Mouse (Mus musculus) MEL (cell line): ENCODE measurements at regions not wholly inside any gene's neighbourhood (a gene's known extent, or its start where the extent isn't known, plus 50 kb on each side); places are given as distances from the start of the nearest gene placed in this dataset.
A peak's percentile ranks its signal among the peaks of the same experiment; 100 is the strongest.

ENCODE experiments used
- DNase-seq: peaks from one replicate; pipeline ENCODE4 v3.0.0; 2011; ENCODE audit warnings: low read depth, low spot score
- H3K27ac ChIP-seq: 2 replicates; pipeline ENCODE4 v1.5.1; 2012; ENCODE audit warnings: low read depth, mild to moderate bottlenecking, control low read depth, low read length, moderate library complexity; ENCODE audit not compliant: control insufficient read depth
- H3K27me3 ChIP-seq, 2 experiments: fragments of 150-350 bp in 1 of 2; sonication (generic) in 1 of 2; 2 replicates each; pipeline ENCODE4 v1.6.1; 2012; ENCODE audit warnings: low read length in 2 of 2, mild to moderate bottlenecking in 2 of 2, improper control_type of control experiment in 1 of 2, moderate library complexity in 1 of 2; ENCODE audit not compliant: insufficient read depth in 2 of 2, control insufficient read depth in 1 of 2
- H3K36me3 ChIP-seq, 2 experiments: 2 replicates each; pipeline ENCODE4 v1.6.1; 2012 to 2014; ENCODE audit warnings: low read length in 2 of 2, improper control_type of control experiment in 1 of 2, inconsistent platforms in 1 of 2, mild to moderate bottlenecking in 1 of 2; ENCODE audit not compliant: insufficient read depth in 2 of 2, control insufficient read depth in 1 of 2
- H3K4me1 ChIP-seq, 2 experiments: fragments of 150-350 bp in 1 of 2; sonication (generic) in 1 of 2; 2 replicates each; pipeline ENCODE4 v1.6.1; 2012; ENCODE audit warnings: low read length in 2 of 2, improper control_type of control experiment in 1 of 2, mild to moderate bottlenecking in 1 of 2; ENCODE audit not compliant: insufficient read depth in 2 of 2, control insufficient read depth in 1 of 2
- H3K4me3 ChIP-seq, 2 experiments: fragments of 150-350 bp in 1 of 2; sonication (generic) in 1 of 2; 2 replicates each; pipeline ENCODE4 v1.5.1; 2012; ENCODE audit warnings: low read depth in 2 of 2, low read length in 2 of 2, mild to moderate bottlenecking in 2 of 2, moderate library complexity in 2 of 2, control low read depth in 1 of 2, improper control_type of control experiment in 1 of 2; ENCODE audit not compliant: control insufficient read depth in 1 of 2, insufficient read depth in 1 of 2
- H3K79me2 ChIP-seq: 2 replicates; pipeline ENCODE4 v1.6.1; 2012; ENCODE audit warnings: mild to moderate bottlenecking, low read length, moderate library complexity; ENCODE audit not compliant: control insufficient read depth, poor library complexity, insufficient read depth
- H3K9ac ChIP-seq: 2 replicates; pipeline ENCODE4 v1.6.1; 2012; ENCODE audit warnings: low read depth, mild to moderate bottlenecking, control low read depth, low read length, moderate library complexity; ENCODE audit not compliant: control insufficient read depth, poor library complexity, severe bottlenecking
- H3K9me3 ChIP-seq: fragments of 150-350 bp; sonication (generic); replicated peaks from 2 replicates; pipeline ENCODE4 v1.6.1; 2012; ENCODE audit warnings: mild to moderate bottlenecking, low read length, improper control_type of control experiment, moderate library complexity; ENCODE audit not compliant: insufficient read depth
- BHLHE40 ChIP-seq: IDR thresholded peaks from 2 replicates; pipeline ENCODE4 v1.6.1; 2012; ENCODE audit warnings: low read depth, mild to moderate bottlenecking, inconsistent platforms, low read length, improper control_type of control experiment, borderline replicate concordance
- CHD1 ChIP-seq: IDR thresholded peaks from 2 replicates; pipeline ENCODE4 v1.6.1; 2012; ENCODE audit warnings: low read depth, mild to moderate bottlenecking, inconsistent platforms, low read length, improper control_type of control experiment
- CHD2 ChIP-seq: IDR thresholded peaks from 2 replicates; pipeline ENCODE4 v1.6.1; 2011; ENCODE audit warnings: low read length, improper control_type of control experiment
- CTCF ChIP-seq, 3 experiments: IDR thresholded peaks in 2 of 3; conservative IDR thresholded peaks in 1 of 3; 2 replicates each; pipeline ENCODE4 v1.5.1; 2011 to 2012; ENCODE audit warnings: low read length in 3 of 3, low read depth in 2 of 3, mild to moderate bottlenecking in 2 of 3, improper control_type of control experiment in 1 of 3, inconsistent platforms in 1 of 3, mixed read lengths in 1 of 3, moderate library complexity in 1 of 3; ENCODE audit not compliant: control insufficient read depth in 1 of 3, insufficient read depth in 1 of 3, poor library complexity in 1 of 3, severe bottlenecking in 1 of 3
- ELF1 ChIP-seq: IDR thresholded peaks from 2 replicates; pipeline ENCODE4 v1.6.1; 2014; ENCODE audit warnings: low read depth, mild to moderate bottlenecking, inconsistent platforms, low read length, improper control_type of control experiment, moderate library complexity
- EP300 ChIP-seq, 2 experiments: IDR thresholded peaks; 2 replicates each; pipeline ENCODE4 v1.6.1; 2011; ENCODE audit warnings: improper control_type of control experiment in 2 of 2, low read length in 2 of 2, low read depth in 1 of 2, mild to moderate bottlenecking in 1 of 2
- ETS1 ChIP-seq: IDR thresholded peaks from 2 replicates; pipeline ENCODE4 v1.6.1; 2012; ENCODE audit warnings: low read depth, mild to moderate bottlenecking, inconsistent platforms, low read length, improper control_type of control experiment, moderate library complexity
- GABPA ChIP-seq: IDR thresholded peaks from 2 replicates; pipeline ENCODE4 v1.6.1; 2012; ENCODE audit warnings: low read depth, mild to moderate bottlenecking, inconsistent platforms, low read length, improper control_type of control experiment, moderate library complexity
- HCFC1 ChIP-seq: IDR thresholded peaks from 2 replicates; pipeline ENCODE4 v1.6.1; 2012; ENCODE audit warnings: low read depth, mild to moderate bottlenecking, inconsistent platforms, low read length, improper control_type of control experiment, moderate library complexity
- JUND ChIP-seq: IDR thresholded peaks from 2 replicates; pipeline ENCODE4 v1.6.1; 2011; ENCODE audit warnings: low read depth, mild to moderate bottlenecking, improper control_type of control experiment, low read length
- KAT2A ChIP-seq: conservative IDR thresholded peaks from 2 replicates; pipeline ENCODE4 v1.6.1; 2012; ENCODE audit warnings: low read depth, low read length, improper control_type of control experiment, inconsistent platforms
- MAX ChIP-seq: IDR thresholded peaks from 2 replicates; pipeline ENCODE4 v1.6.1; 2011; ENCODE audit warnings: low read length, improper control_type of control experiment
- MEF2A ChIP-seq: IDR thresholded peaks from 2 replicates; pipeline ENCODE4 v1.6.1; 2014; ENCODE audit warnings: low read depth, mild to moderate bottlenecking, inconsistent platforms, low read length, improper control_type of control experiment; ENCODE audit not compliant: poor library complexity, insufficient replicate concordance, severe bottlenecking; ENCODE audit errors: extremely low read depth
- MXI1 ChIP-seq: IDR thresholded peaks from 2 replicates; pipeline ENCODE4 v1.6.1; 2011; ENCODE audit warnings: mild to moderate bottlenecking, low read depth, low read length, improper control_type of control experiment
- MYB ChIP-seq: IDR thresholded peaks from 2 replicates; pipeline ENCODE4 v1.6.1; 2011; ENCODE audit warnings: mild to moderate bottlenecking, low read depth, low read length, improper control_type of control experiment
- MYC ChIP-seq: IDR thresholded peaks from 2 replicates; pipeline ENCODE4 v1.6.1; 2011; ENCODE audit warnings: low read depth, mild to moderate bottlenecking, low read length, improper control_type of control experiment, moderate library complexity
- NELFE ChIP-seq: IDR thresholded peaks from 2 replicates; pipeline ENCODE4 v1.6.1; 2011; ENCODE audit warnings: low read depth, low read length, improper control_type of control experiment
- POLR2A ChIP-seq, 2 experiments: IDR thresholded peaks; 2 replicates each; pipeline ENCODE4 v1.6.1; 2011 to 2012; ENCODE audit warnings: low read length in 2 of 2, mild to moderate bottlenecking in 2 of 2, control low read depth in 1 of 2, improper control_type of control experiment in 1 of 2, low read depth in 1 of 2, moderate library complexity in 1 of 2; ENCODE audit not compliant: control insufficient read depth in 1 of 2, insufficient read depth in 1 of 2, poor library complexity in 1 of 2
- POLR2AphosphoS2 ChIP-seq: IDR thresholded peaks from 2 replicates; pipeline ENCODE4 v1.6.1; 2011; ENCODE audit warnings: low read length, improper control_type of control experiment
- RAD21 ChIP-seq: IDR thresholded peaks from 2 replicates; pipeline ENCODE4 v1.6.1; 2011; ENCODE audit warnings: mild to moderate bottlenecking, low read depth, low read length, improper control_type of control experiment
- RCOR1 ChIP-seq: IDR thresholded peaks from 2 replicates; pipeline ENCODE4 v1.6.1; 2012; ENCODE audit warnings: low read depth, mild to moderate bottlenecking, inconsistent platforms, low read length, improper control_type of control experiment
- SMC3 ChIP-seq: IDR thresholded peaks from 2 replicates; pipeline ENCODE4 v1.6.1; 2011; ENCODE audit warnings: low read depth, low read length, improper control_type of control experiment
- TAL1 ChIP-seq: IDR thresholded peaks from 2 replicates; pipeline ENCODE4 v1.6.1; 2012; ENCODE audit warnings: mild to moderate bottlenecking, inconsistent platforms, low read length, moderate library complexity, mixed read lengths
- TBP ChIP-seq: IDR thresholded peaks from 2 replicates; pipeline ENCODE4 v1.8.0; 2011; ENCODE audit warnings: low read depth, low read length, improper control_type of control experiment
- TCF12 ChIP-seq: IDR thresholded peaks from 2 replicates; pipeline ENCODE4 v1.6.1; 2014; ENCODE audit warnings: low read depth, mild to moderate bottlenecking, inconsistent platforms, low read length, improper control_type of control experiment, moderate library complexity
- UBTF ChIP-seq: IDR thresholded peaks from 2 replicates; pipeline ENCODE4 v1.6.1; 2012; ENCODE audit warnings: low read depth, mild to moderate bottlenecking, inconsistent platforms, low read length, improper control_type of control experiment, moderate library complexity, borderline replicate concordance; ENCODE audit not compliant: insufficient read depth
- USF2 ChIP-seq, 2 experiments: IDR thresholded peaks; 2 replicates each; pipeline ENCODE4 v1.6.1; 2011 to 2012; ENCODE audit warnings: improper control_type of control experiment in 2 of 2, low read length in 2 of 2, borderline replicate concordance in 1 of 2, inconsistent platforms in 1 of 2, low read depth in 1 of 2, mild to moderate bottlenecking in 1 of 2; ENCODE audit not compliant: insufficient read depth in 1 of 2
- ZC3H11A ChIP-seq: IDR thresholded peaks from 2 replicates; pipeline ENCODE4 v1.6.1; 2012; ENCODE audit warnings: low read depth, mild to moderate bottlenecking, inconsistent platforms, low read length, improper control_type of control experiment
- ZMIZ1 ChIP-seq: IDR thresholded peaks from 2 replicates; pipeline ENCODE4 v1.6.1; 2012; ENCODE audit warnings: low read depth, mild to moderate bottlenecking, inconsistent platforms, low read length, improper control_type of control experiment, moderate library complexity
- ZNF384 ChIP-seq: IDR thresholded peaks from 2 replicates; pipeline ENCODE4 v1.6.1; 2012; ENCODE audit warnings: low read depth, mild to moderate bottlenecking, inconsistent platforms, low read length, improper control_type of control experiment

DNA sequence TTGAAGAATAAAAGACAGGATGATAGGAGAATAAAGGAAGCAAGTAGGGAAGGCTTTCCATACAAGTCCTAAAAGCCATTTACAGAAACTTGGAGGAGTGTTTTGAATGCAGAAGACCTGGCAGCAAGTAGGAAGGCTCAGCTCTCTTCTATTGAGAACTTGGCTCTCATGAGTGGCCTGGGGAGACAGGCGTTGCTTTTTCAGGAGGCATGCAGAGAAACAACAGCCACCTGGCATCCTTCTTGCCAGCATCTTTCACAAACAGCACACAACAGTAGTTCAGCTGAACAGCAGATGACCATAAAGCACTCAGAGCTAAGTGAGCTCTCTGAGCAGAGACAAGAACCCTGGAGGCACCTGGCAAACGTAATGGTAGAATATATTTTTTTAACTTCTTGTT is 83.8 kb upstream of the Stmnd1 start:
- TF ChIP-seq NELFE (no peak), JUND (no peak), POLR2AphosphoS2 (no peak), CHD2 (no peak), RAD21 (no peak), MXI1 (no peak), ZMIZ1 (no peak), USF2 (IDR thresholded peaks at IDR 0.05; ENCODE audit: borderline replicate concordance in 1 of 2, insufficient read depth in 1 of 2, low read depth in 1 of 2, low read length in 2 of 2) (no peak), EP300 (IDR thresholded peaks at IDR 0.05; ENCODE audit: low read depth in 1 of 2, low read length in 2 of 2) (no peak), CHD1 (no peak), MEF2A (no peak), TBP (no peak), ELF1 (no peak), RCOR1 (no peak), ZNF384 (no peak)
- H3K9me3 ChIP-seq, result no peaks in the 10 kb centered on the region

DNA sequence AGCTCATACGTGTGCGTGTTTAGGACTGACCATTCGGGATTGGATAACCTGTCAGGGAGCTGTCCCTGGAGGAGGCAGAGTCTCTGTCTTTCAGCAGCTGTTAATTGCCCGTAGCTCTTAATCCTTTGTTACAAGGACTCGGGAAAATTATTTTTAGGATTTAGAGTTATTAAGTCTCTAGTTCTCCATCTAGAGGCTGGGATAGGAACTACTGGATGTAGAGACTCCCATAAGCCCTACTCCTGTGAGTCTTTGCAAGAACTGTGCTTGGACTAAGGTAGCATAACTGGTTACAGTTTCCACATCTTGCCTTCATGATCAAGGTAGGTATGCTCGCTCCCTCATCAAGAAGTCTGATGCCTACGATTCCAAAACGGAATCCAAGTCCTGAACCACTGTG is 90.7 kb upstream of the Stmnd1 start:
- H3K4me3 ChIP-seq, result no peak overlapping the region
- H3K9me3 ChIP-seq, result no peaks in the 10 kb centered on the region
- H3K4me1 ChIP-seq, result no peaks in the 10 kb centered on the region
- no peaks in the 10 kb centered on the region for H3K79me2 ChIP-seq
- no peak overlapping the region for H3K27ac ChIP-seq
- TF ChIP-seq POLR2AphosphoS2 (no peak), TCF12 (no peak), GABPA (no peak), POLR2A (IDR thresholded peaks at IDR 0.05; ENCODE audit: control insufficient read depth in 1 of 2, insufficient read depth in 1 of 2, low read depth in 1 of 2, low read length in 2 of 2, poor library complexity in 1 of 2) (no peak), BHLHE40 (no peak), MYC (no peak), ETS1 (no peak), CHD2 (no peak), HCFC1 (no peak), MYB (no peak), RCOR1 (no peak), EP300 (IDR thresholded peaks at IDR 0.05; ENCODE audit: low read depth in 1 of 2, low read length in 2 of 2) (no peak), SMC3 (peak; percentile 26), MAX (no peak), CTCF (IDR thresholded peaks at IDR 0.05 in 2 of 3, conservative IDR thresholded peaks at IDR 0.05 in 1 of 3; ENCODE audit: control insufficient read depth in 1 of 3, insufficient read depth in 1 of 3, low read depth in 2 of 3, low read length in 3 of 3, poor library complexity in 1 of 3, severe bottlenecking in 1 of 3) (peak in 2 of 3 experiments; percentile 27 to 43; a peak in 4 of 6 replicates), ZC3H11A (no peak), NELFE (no peak), KAT2A (no peak), RAD21 (peak; percentile 27), USF2 (IDR thresholded peaks at IDR 0.05; ENCODE audit: borderline replicate concordance in 1 of 2, insufficient read depth in 1 of 2, low read depth in 1 of 2, low read length in 2 of 2) (no peak), TBP (no peak), TAL1 (no peak), UBTF (no peak), ZMIZ1 (no peak), CHD1 (no peak), ELF1 (no peak)
- H3K36me3 ChIP-seq, result no peaks in the 10 kb centered on the region
- DNase-seq, result peak; percentile 22
- H3K27me3 ChIP-seq, result peaks cover 0 to 3% of the 10 kb centered on the region in 2 experiments; a peak in 2 of 4 replicates
- H3K9ac ChIP-seq, result no peak overlapping the region

More for the DNA sequence above, 83.8 kb upstream of the Stmnd1 start:
- no peaks in the 10 kb centered on the region for H3K79me2 ChIP-seq
- H3K4me3 ChIP-seq, result no peak overlapping the region
- H3K27ac ChIP-seq, result no peak overlapping the region
- H3K27me3 ChIP-seq, result peaks cover 0 to 3% of the 10 kb centered on the region in 2 experiments; a peak in 1 of 4 replicates
- no peak overlapping the region for H3K9ac ChIP-seq
- DNase-seq, result no peak
- H3K36me3 ChIP-seq, result no peaks in the 10 kb centered on the region
- no peaks in the 10 kb centered on the region for H3K4me1 ChIP-seq
